Mouse (Mus musculus): ENCODE results near the gene Dnajb12. TPM values are rescaled to one million over a fixed set of nuclear protein-coding genes. Genes with fewer than 3 reads are reported as not detected.
A peak's percentile ranks its signal among the peaks of the same experiment; 100 is the strongest.
"Not testable (repeated sequence)": the region's sequence is repeated elsewhere in the genome, so short reads cannot be mapped to it uniquely, and the experiment has no call there.

Dnajb12 gene
- polyA plus RNA-seq, 1 experiment from 2014 or later: 17.4 TPM

DNA sequence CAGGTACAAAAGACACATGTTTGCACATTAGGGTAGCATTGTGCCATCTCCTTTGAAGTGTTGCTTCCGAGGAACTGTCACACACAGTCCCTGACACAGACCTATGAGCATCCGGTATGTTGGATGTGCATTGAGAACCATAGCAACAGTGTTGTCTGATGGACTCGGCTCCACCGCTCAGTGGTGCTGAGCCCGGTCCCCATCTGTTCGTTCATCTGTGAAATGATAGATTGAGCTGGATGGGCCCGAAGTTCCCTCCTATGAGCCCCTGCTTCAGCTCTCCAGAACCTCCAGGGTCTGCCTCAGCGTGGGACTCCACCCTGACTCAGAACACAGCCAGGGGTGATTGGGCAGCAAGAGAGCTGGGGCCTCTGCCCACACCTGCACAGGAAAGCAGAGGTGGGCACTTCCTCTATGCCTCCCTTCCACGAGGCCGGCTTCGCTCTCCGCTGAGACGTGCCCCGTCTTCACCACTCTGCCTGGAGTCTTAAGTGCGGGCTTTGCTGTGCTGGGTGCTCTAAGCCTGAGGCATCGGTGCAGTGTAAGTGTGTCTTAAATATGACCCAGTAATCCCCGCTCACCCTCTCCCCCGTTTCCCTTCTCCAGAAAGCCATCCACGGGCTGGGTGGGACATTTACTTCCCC is 15.0 kb upstream of the Dnajb12 start:
- 81% methylated on average over 19 of the region's 19 CpGs for WGBS
- TF ChIP-seq EP300 (optimal IDR thresholded peaks at IDR 0.05) (no peak), CTCF (IDR thresholded peaks at IDR 0.05; ENCODE audit: low read depth) (no peak)
- DNase-seq (ENCODE audit: low spot score) (no peak), ATAC-seq (ENCODE audit: low FRiP score, low TSS enrichment) (no peak)
- no peak overlapping the region for H3K4me2 ChIP-seq (replicated peaks; ENCODE audit: low read depth)
- H3K27ac ChIP-seq (replicated peaks): no peak overlapping the region
- no peaks in the 10 kb centered on the region for H3K9me3 ChIP-seq (ENCODE audit: control insufficient read depth, low read length)
- H3K36me3 ChIP-seq (ENCODE audit: control insufficient read depth, insufficient read depth, low read length): peaks cover 3% of the 10 kb centered on the region; the same call in 1 of the 2 replicates
- no peaks in the 10 kb centered on the region for H3K27me3 ChIP-seq (ENCODE audit: control insufficient read depth, insufficient read depth, low read length)
- no peaks in the 10 kb centered on the region for H3K4me1 ChIP-seq (replicated peaks; ENCODE audit: control insufficient read depth, insufficient read depth)
- H3K9ac ChIP-seq (ENCODE audit: low read length): no peak overlapping the region
- no peak overlapping the region for H3K4me3 ChIP-seq (ENCODE audit: low read depth, low read length)

- no peak for TF ChIP-seq EP300 (optimal IDR thresholded peaks at IDR 0.05)
- TF ChIP-seq CTCF (IDR thresholded peaks at IDR 0.05; ENCODE audit: low read depth): peak; percentile 100
- peak; percentile 76 for ATAC-seq (ENCODE audit: low FRiP score, low TSS enrichment)
- 39% methylated on average over 13 of the region's 13 CpGs for WGBS
These were observed 14.3 kb upstream of the Dnajb12 start for GRCm38 (mm10) chr10:59864884-59865726.

DNA sequence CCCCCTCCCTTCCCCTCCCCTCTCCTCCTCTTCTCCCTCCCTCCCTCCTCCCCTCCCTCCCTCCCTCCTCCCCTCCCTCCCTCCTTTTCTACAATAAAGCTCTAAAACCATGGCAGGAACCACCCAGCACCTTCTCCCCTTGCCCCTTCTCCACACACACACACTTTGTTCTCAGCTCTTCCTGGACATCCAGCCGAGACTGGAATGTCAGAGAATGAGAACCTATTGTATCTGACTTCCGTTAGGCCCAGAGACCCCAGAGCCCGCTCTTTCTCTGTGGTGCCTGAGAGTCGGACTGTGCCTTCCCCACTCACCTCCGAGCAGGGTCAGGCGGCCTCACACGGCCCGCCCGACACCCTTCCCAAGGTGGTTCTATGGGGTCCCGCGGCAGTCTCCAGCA is 11.1 kb upstream of the Dnajb12 start:
- 63% methylated on average over 11 of the region's 11 CpGs for WGBS
- DNase-seq (ENCODE audit: low spot score) (no peak), ATAC-seq (ENCODE audit: low FRiP score, low TSS enrichment) (no peak)
- no peak overlapping the region for H3K27ac ChIP-seq (replicated peaks)
- no peaks in the 10 kb centered on the region for H3K4me1 ChIP-seq (replicated peaks; ENCODE audit: control insufficient read depth, insufficient read depth)
- H3K9ac ChIP-seq (ENCODE audit: low read length): no peak overlapping the region
- H3K4me2 ChIP-seq (replicated peaks; ENCODE audit: low read depth): no peak overlapping the region
- H3K4me3 ChIP-seq (ENCODE audit: low read depth, low read length): no peak overlapping the region
- TF ChIP-seq CTCF (IDR thresholded peaks at IDR 0.05; ENCODE audit: low read depth) (no peak), EP300 (optimal IDR thresholded peaks at IDR 0.05) (no peak)
- H3K9me3 ChIP-seq (ENCODE audit: control insufficient read depth, low read length): no peaks in the 10 kb centered on the region
- no peaks in the 10 kb centered on the region for H3K27me3 ChIP-seq (ENCODE audit: control insufficient read depth, insufficient read depth, low read length)
- peaks cover 3% of the 10 kb centered on the region; the same call in 1 of the 2 replicates for H3K36me3 ChIP-seq (ENCODE audit: control insufficient read depth, insufficient read depth, low read length)

More at GRCm38 (mm10) chr10:59864884-59865726, 14.3 kb upstream of the Dnajb12 start:
- no peak overlapping the region for H3K27ac ChIP-seq (replicated peaks)
- H3K27me3 ChIP-seq (ENCODE audit: control insufficient read depth, insufficient read depth, low read length): no peaks in the 10 kb centered on the region
- peak; percentile 88 for DNase-seq (ENCODE audit: low spot score)
- peaks cover 3% of the 10 kb centered on the region; the same call in 1 of the 2 replicates for H3K36me3 ChIP-seq (ENCODE audit: control insufficient read depth, insufficient read depth, low read length)
- H3K4me2 ChIP-seq (replicated peaks; ENCODE audit: low read depth): no peak overlapping the region
- no peaks in the 10 kb centered on the region for H3K9me3 ChIP-seq (ENCODE audit: control insufficient read depth, low read length)
- no peak overlapping the region for H3K9ac ChIP-seq (ENCODE audit: low read length)
- no peak overlapping the region for H3K4me3 ChIP-seq (ENCODE audit: low read depth, low read length)
- no peaks in the 10 kb centered on the region for H3K4me1 ChIP-seq (replicated peaks; ENCODE audit: control insufficient read depth, insufficient read depth)

- ATAC-seq (ENCODE audit: low FRiP score, low TSS enrichment): peak; percentile 21; the same call in 1 of the 2 replicates
- WGBS: 86% methylated on average over 6 of the region's 6 CpGs
- no peak for TF ChIP-seq EP300 (optimal IDR thresholded peaks at IDR 0.05)
- no peak for TF ChIP-seq CTCF (IDR thresholded peaks at IDR 0.05; ENCODE audit: low read depth)
These were observed 9.3 kb upstream of the Dnajb12 start for GRCm38 (mm10) chr10:59870038-59870437.

DNA sequence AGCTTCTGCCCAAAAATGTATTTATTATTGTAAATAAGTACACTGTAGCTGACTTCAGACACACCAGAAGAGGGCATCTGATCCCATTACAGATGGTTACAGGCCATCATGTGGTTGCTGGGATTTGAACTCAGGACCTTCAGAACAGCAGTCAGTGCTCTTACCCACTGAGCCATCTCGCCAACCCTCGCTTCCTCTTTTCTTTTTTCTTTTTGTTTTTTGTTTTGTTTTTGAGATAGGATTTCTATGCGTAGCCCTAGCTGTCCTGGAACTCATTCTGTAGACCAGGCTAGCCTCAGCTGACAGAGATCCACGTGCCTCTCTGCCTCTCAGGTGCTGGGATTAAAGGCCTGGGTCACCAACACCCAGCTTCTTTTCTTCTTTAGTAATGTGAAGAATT is 6.7 kb upstream of the Dnajb12 start:
- H3K27ac ChIP-seq (replicated peaks): 0 out of 2 replicates have a peak overlapping the region, but pooled peaks have one; percentile 13

More at GRCm38 (mm10) chr10:59870038-59870437, 9.3 kb upstream of the Dnajb12 start:
- Histone ChIP-seq H3K9me3 (ENCODE audit: control insufficient read depth, low read length) (no peaks in the 10 kb centered on the region), H3K36me3 (ENCODE audit: control insufficient read depth, insufficient read depth, low read length) (no peaks in the 10 kb centered on the region), H3K27ac (replicated peaks) (no peak overlapping the region), H3K4me1 (replicated peaks; ENCODE audit: control insufficient read depth, insufficient read depth) (no peaks in the 10 kb centered on the region), H3K4me2 (replicated peaks; ENCODE audit: low read depth) (no peak overlapping the region), H3K4me3 (ENCODE audit: low read depth, low read length) (no peak overlapping the region), H3K27me3 (ENCODE audit: control insufficient read depth, insufficient read depth, low read length) (no peaks in the 10 kb centered on the region), H3K9ac (ENCODE audit: low read length) (no peak overlapping the region)
- no peak for DNase-seq (ENCODE audit: low spot score)

More for the DNA sequence above, 6.7 kb upstream of the Dnajb12 start:
- H3K9me3 ChIP-seq (ENCODE audit: control insufficient read depth, low read length); DNase-seq (ENCODE audit: low spot score); H3K27me3 ChIP-seq (ENCODE audit: control insufficient read depth, insufficient read depth, low read length); ATAC-seq (ENCODE audit: low FRiP score, low TSS enrichment); H3K4me3 ChIP-seq (ENCODE audit: low read depth, low read length); H3K36me3 ChIP-seq (ENCODE audit: control insufficient read depth, insufficient read depth, low read length); H3K4me2 ChIP-seq (replicated peaks; ENCODE audit: low read depth); H3K4me1 ChIP-seq (replicated peaks; ENCODE audit: control insufficient read depth, insufficient read depth); H3K9ac ChIP-seq (ENCODE audit: low read length): not testable (repeated sequence)
- 88% methylated on average over 4 of the region's 4 CpGs for WGBS

Measured in stomach, postnatal 0 days (tissue).